ENCODE assay signal across 16 mouse cellular contexts in genomic region chr13:81132691-81133090, GRCm38 (mm10).
DNase-seq lines count a peak whose midpoint lies in the region; ATAC-seq and TF ChIP-seq lines count a peak whose summit lies in the region.
"Had no signal": no experiment of that assay in that cellular context is flagged by ENCODE, and none has a peak within 500 bp of the region (broad histone marks: within the 10 kb centered on the region; RNA-seq: fewer than 3 reads in every experiment).

No protein-coding gene starts in this region.

- peaks cover 15% of the 10 kb centered on the region for H3K4me1 ChIP-seq in heart, adult 2 months (ENCODE audit: control insufficient read depth, insufficient read depth, low read length)
- peaks cover 12% of the 10 kb centered on the region; the same call in 1 of the 2 replicates for H3K4me1 ChIP-seq in neural tube, embryonic 13.5 days (replicated peaks)
- peaks cover 23% of the 10 kb centered on the region for H3K4me1 ChIP-seq in small intestine, adult 2 months (ENCODE audit: control insufficient read depth, insufficient read depth, insufficient read length, low read length)

- H3K4me2 ChIP-seq in neural tube, embryonic 13.5 days = no peak overlapping the region
- H3K4me2 ChIP-seq: hindbrain, embryonic 14.5 days; midbrain, embryonic 12.5 days had no signal

- no peak overlapping the region for H3K4me3 ChIP-seq in heart, adult 2 months
- H3K4me3 ChIP-seq in layer of hippocampus, adult 2 months = no peak overlapping the region
- H3K4me3 ChIP-seq in neural tube, embryonic 13.5 days = no peak overlapping the region
- no peak overlapping the region for H3K4me3 ChIP-seq in small intestine, adult 2 months (ENCODE audit: low read depth, low read length)
- H3K4me3 ChIP-seq: midbrain, embryonic 12.5 days had no signal

- H3K27me3 ChIP-seq in heart, adult 2 months (ENCODE audit: control insufficient read depth, insufficient read depth, low read length) = no peaks in the 10 kb centered on the region
- no peaks in the 10 kb centered on the region for H3K27me3 ChIP-seq in neural tube, embryonic 13.5 days
- H3K27me3 ChIP-seq in small intestine, adult 2 months (ENCODE audit: control insufficient read depth, insufficient read depth, low read length) = no peaks in the 10 kb centered on the region
- H3K27me3 ChIP-seq: midbrain, embryonic 12.5 days had no signal

- H3K27ac ChIP-seq in heart, adult 2 months = peak overlapping the region; percentile 73
- H3K27ac ChIP-seq in layer of hippocampus, adult 2 months = peak overlapping the region; percentile 54; the same call in 1 of the 2 replicates
- 0 out of 2 replicates have a peak overlapping the region, but pooled peaks have one; percentile 5 for H3K27ac ChIP-seq in neural tube, embryonic 13.5 days (replicated peaks)
- peak overlapping the region; percentile 34; the same call in 1 of the 2 replicates for H3K27ac ChIP-seq in small intestine, adult 2 months (ENCODE audit: insufficient read depth, low read depth, low read length)
- H3K27ac ChIP-seq: hindbrain, embryonic 14.5 days; liver, embryonic 14.5 days; midbrain, embryonic 12.5 days had no signal

- no peaks in the 10 kb centered on the region for H3K9me3 ChIP-seq in neural tube, embryonic 13.5 days
- H3K9me3 ChIP-seq: midbrain, embryonic 12.5 days had no signal

- no peaks in the 10 kb centered on the region for H3K79me2 ChIP-seq in heart, adult 2 months (replicated peaks; ENCODE audit: control insufficient read depth, insufficient read depth, low read length)

- intact Hi-C loops in heart, adult 2 months (cut with DNase I) = loop anchor here (2.0 to 10.0 kb wide), 3 partner anchors 35 to 250 kb away; partner anchors contain the start of gene Arrdc3
- intact Hi-C loops in heart, postnatal 14 days (cut with DNase I) = loop anchor here (5.0 kb wide), 1 partner anchor 35 kb away; no protein-coding TSS in a partner anchor

- H3K9ac ChIP-seq in heart, adult 2 months (ENCODE audit: low read depth, low read length) = no peak overlapping the region
- H3K9ac ChIP-seq in neural tube, embryonic 13.5 days = no peak overlapping the region
- H3K9ac ChIP-seq: hindbrain, embryonic 14.5 days; liver, embryonic 14.5 days; midbrain, embryonic 12.5 days had no signal

- TF ChIP-seq EP300 in heart, adult 2 months (IDR thresholded peaks at IDR 0.05; ENCODE audit: insufficient read depth, low read depth, low read length) = no peak

- TF ChIP-seq CTCF in heart, adult 2 months (IDR thresholded peaks at IDR 0.05) = no peak
- TF ChIP-seq CTCF in layer of hippocampus, adult 2 months (conservative IDR thresholded peaks at IDR 0.05) = no peak
- TF ChIP-seq CTCF in small intestine, adult 2 months (IDR thresholded peaks at IDR 0.05; ENCODE audit: extremely low read depth, insufficient read length, insufficient replicate concordance, low read depth, low read length) = no peak

- WGBS in heart, adult 2 months = 69% methylated on average over 5 of the region's 5 CpGs
- WGBS in neural tube, embryonic 13.5 days = 58% methylated on average over 5 of the region's 5 CpGs
- WGBS in small intestine, adult 2 months = 74% methylated on average over 5 of the region's 5 CpGs

- no peak for TF ChIP-seq POLR2A in heart, adult 2 months (IDR thresholded peaks at IDR 0.05; ENCODE audit: insufficient read depth, low read depth, low read length)
- TF ChIP-seq POLR2A in small intestine, adult 2 months (IDR thresholded peaks at IDR 0.05; ENCODE audit: low read depth, low read length) = no peak

- ATAC-seq in neural tube, embryonic 13.5 days (ENCODE audit: low read depth) = no peak
- ATAC-seq: activated CD4-positive, CD25-positive, alpha-beta regulatory T cell, adult 4 months had no signal

- H3K36me3 ChIP-seq in heart, adult 2 months (ENCODE audit: control insufficient read depth, insufficient read depth, low read length) = peaks cover 3% of the 10 kb centered on the region
- H3K36me3 ChIP-seq in neural tube, embryonic 13.5 days = no peaks in the 10 kb centered on the region
- H3K36me3 ChIP-seq in small intestine, adult 2 months (ENCODE audit: control insufficient read depth, insufficient read depth, low read length) = no peaks in the 10 kb centered on the region
- H3K36me3 ChIP-seq: midbrain, embryonic 12.5 days had no signal

- DNase-seq in heart, adult 2 months = no peak
- no peak for DNase-seq in heart, postnatal 14 days
- no peak for DNase-seq in layer of hippocampus, adult 2 months (ENCODE audit: low spot score in 2 of 2)
- no peak for DNase-seq in layer of hippocampus, postnatal 25 days (ENCODE audit: extremely low spot score in 1 of 2, low spot score in 1 of 2)
- DNase-seq in neural tube, embryonic 10.5 days (ENCODE audit: extremely low spot score, low spot score) = no peak
- DNase-seq in right cerebral cortex, adult 2 months (ENCODE audit: low spot score in 2 of 2) = no peak
- DNase-seq: adrenal gland, postnatal 36 days; cerebellum, postnatal 25 days; gastrocnemius, postnatal 14 days; right cerebral cortex, postnatal 25 days had no signal

Comparison
In these comparisons a context has a peak if more than half of its experiments do, and no peak if none do; other contexts are left out.
1. H3K27ac ChIP-seq: peak in every context shown above with its lines; median percentile 73 in heart, adult 2 months; 54 in layer of hippocampus, adult 2 months; 34 in small intestine, adult 2 months; 5 in neural tube, embryonic 13.5 days.